Mouse (Mus musculus) kidney, postnatal 0 days (tissue): Measurements from ENCODE around the gene Sprtn. TPM values are rescaled to one million over a fixed set of nuclear protein-coding genes. Genes with fewer than 3 reads are reported as not detected.

Experiments used
- ATAC-seq: fragments of 200-750 bp; cut with Nextera tagmentation; replicated peaks from 2 replicates; pipeline ENCODE4 v1.8.0; 2017; ENCODE audit warnings: low read depth, moderate number of reproducible peaks, moderate TSS enrichment, moderate library complexity; ENCODE audit not compliant: low FRiP score
- DNase-seq: peaks from one replicate; pipeline ENCODE4 v3.0.0-alpha.2; 2016; ENCODE audit warnings: low spot score
- H3K27ac ChIP-seq: fragments of 300-500 bp; sonication (generic); 2 replicates; pipeline ENCODE4 v1.5.1; 2014; ENCODE audit warnings: mild to moderate bottlenecking
- H3K27me3 ChIP-seq: fragments of 300-500 bp; sonication (generic); 2 replicates; pipeline ENCODE4 v1.6.1; 2014; ENCODE audit warnings: low read length, mixed read lengths; ENCODE audit not compliant: insufficient read depth
- H3K36me3 ChIP-seq: fragments of 300-500 bp; sonication (generic); 2 replicates; pipeline ENCODE4 v1.6.1; 2014; ENCODE audit warnings: low read length, mixed read lengths; ENCODE audit not compliant: insufficient read depth
- H3K4me1 ChIP-seq: fragments of 300-500 bp; sonication (generic); replicated peaks from 2 replicates; pipeline ENCODE4 v1.6.1; 2014; ENCODE audit warnings: antibody characterized with exemption, low read length, mixed read lengths; ENCODE audit not compliant: insufficient read depth
- H3K4me2 ChIP-seq: fragments of 300-500 bp; sonication (generic); 2 replicates; pipeline ENCODE4 v1.6.1; 2014; ENCODE audit warnings: mild to moderate bottlenecking, low read length, moderate library complexity, mixed read lengths
- H3K4me3 ChIP-seq: fragments of 300-500 bp; sonication (generic); replicated peaks from 2 replicates; pipeline ENCODE4 v1.5.1; 2014; ENCODE audit warnings: low read depth, low read length
- H3K9ac ChIP-seq: fragments of 300-500 bp; sonication (generic); 2 replicates; pipeline ENCODE4 v1.6.1; 2014; ENCODE audit warnings: low read depth, low read length
- H3K9me3 ChIP-seq: fragments of 300-500 bp; sonication (generic); replicated peaks from 2 replicates; pipeline ENCODE4 v1.6.1; 2016; ENCODE audit warnings: low read length, inconsistent platforms, mixed read lengths
- CTCF ChIP-seq: IDR thresholded peaks from 2 replicates; pipeline ENCODE4 v1.5.1; 2016; ENCODE audit warnings: antibody characterized with exemption, low read depth, mild to moderate bottlenecking, moderate library complexity
- WGBS: fragments of 180-500 bp; shearing (Covaris S2); extraction: QIAGEN DNeasy Blood & Tissue Kit; methylation state at CpG from one replicate; pipeline ENCODE4 v1.1.7; 2014; 5-methylcytosine and 5-hydroxymethylcytosine counted together
- polyA plus RNA-seq: library from polyadenylated mRNA; unstranded; fragments of >200 nt; fragmentation: Nextera tagmentation; extraction: Ambion mirVana; gene quantifications from 2 replicates; pipeline ENCODE4 v1.2.1, GENCODE M21; 2015

The Sprtn gene
- polyA plus RNA-seq, 1 experiment from 2014 or later = 7.9 TPM

- no peak for TF ChIP-seq CTCF
- Histone ChIP-seq H3K4me1 (0 out of 2 replicates have a peak, but pooled peaks cover 5% of the 10 kb centered on the region), H3K27me3 (no peaks in the 10 kb centered on the region), H3K4me2 (no peak overlapping the region), H3K9ac (no peak overlapping the region), H3K4me3 (no peak overlapping the region), H3K36me3 (peaks cover 52% of the 10 kb centered on the region), H3K27ac (no peak overlapping the region), H3K9me3 (no peaks in the 10 kb centered on the region)
- DNase-seq = no peak
- 69% methylated on average over 17 of the region's 17 CpGs for WGBS
- peak; percentile 16 for ATAC-seq
Observed at GRCm38 (mm10) chr8:124911938-124912872, 14.5 kb downstream of the Sprtn start.

GRCm38 (mm10) chr8:124914061-124914460 is 16.4 kb downstream of the Sprtn start:
- DNase-seq = no peak
- Histone ChIP-seq H3K27me3 (no peaks in the 10 kb centered on the region), H3K27ac (no peak overlapping the region; the same call in 1 of the 2 replicates), H3K4me3 (no peak overlapping the region), H3K4me2 (no peak overlapping the region), H3K4me1 (0 out of 2 replicates have a peak, but pooled peaks cover 5% of the 10 kb centered on the region), H3K36me3 (peaks cover 35% of the 10 kb centered on the region), H3K9ac (no peak overlapping the region), H3K9me3 (no peaks in the 10 kb centered on the region)
- 81% methylated on average over 5 of the region's 5 CpGs for WGBS
- ATAC-seq = no peak
- TF ChIP-seq CTCF = no peak

- no peaks in the 10 kb centered on the region for H3K27me3 ChIP-seq
- no peak for TF ChIP-seq CTCF
- H3K4me3 ChIP-seq = no peak overlapping the region
- no peaks in the 10 kb centered on the region for H3K4me1 ChIP-seq
- ATAC-seq (no peak), DNase-seq (no peak)
- 84% methylated on average over 18 of the region's 18 CpGs for WGBS
- no peak overlapping the region for H3K27ac ChIP-seq
- H3K9me3 ChIP-seq = no peaks in the 10 kb centered on the region
- H3K9ac ChIP-seq = no peak overlapping the region
- peaks cover 17% of the 10 kb centered on the region; the same call in 1 of the 2 replicates for H3K36me3 ChIP-seq
- H3K4me2 ChIP-seq = no peak overlapping the region
Observed at GRCm38 (mm10) chr8:124917741-124918484, 20.2 kb downstream of the Sprtn start.

GRCm38 (mm10) chr8:124921369-124922279 is 23.9 kb downstream of the Sprtn start:
- H3K4me1 ChIP-seq = no peaks in the 10 kb centered on the region
- H3K4me3 ChIP-seq = no peak overlapping the region
- H3K9ac ChIP-seq = no peak overlapping the region
- H3K9me3 ChIP-seq = no peaks in the 10 kb centered on the region
- H3K36me3 ChIP-seq = no peaks in the 10 kb centered on the region
- DNase-seq (no peak), ATAC-seq (no peak)
- WGBS = 77% methylated on average over 18 of the region's 18 CpGs
- no peak for TF ChIP-seq CTCF
- no peaks in the 10 kb centered on the region for H3K27me3 ChIP-seq
- no peak overlapping the region for H3K4me2 ChIP-seq
- H3K27ac ChIP-seq = no peak overlapping the region

GRCm38 (mm10) chr8:124922490-124923089 is 24.9 kb downstream of the Sprtn start:
- no peaks in the 10 kb centered on the region for H3K36me3 ChIP-seq
- H3K27ac ChIP-seq = no peak overlapping the region
- peak; percentile 31 for DNase-seq
- H3K4me3 ChIP-seq = no peak overlapping the region
- no peak for ATAC-seq
- no peak for TF ChIP-seq CTCF
- 67% methylated on average over 11 of the region's 11 CpGs for WGBS
- no peaks in the 10 kb centered on the region for H3K27me3 ChIP-seq
- no peak overlapping the region for H3K9ac ChIP-seq
- no peaks in the 10 kb centered on the region for H3K9me3 ChIP-seq
- no peaks in the 10 kb centered on the region for H3K4me1 ChIP-seq
- H3K4me2 ChIP-seq = no peak overlapping the region
